Mouse (Mus musculus): Measurements from ENCODE around the gene Lrp2bp.

Lrp2bp gene

GRCm38 (mm10) chr8:46036217-46036616, 37.1 kb downstream of the Lrp2bp start:
- no peak for DNase-seq

GRCm38 (mm10) chr8:46039666-46040065, 40.6 kb downstream of the Lrp2bp start:
- DNase-seq, result no peak

GRCm38 (mm10) chr8:46040260-46040659, 41.2 kb downstream of the Lrp2bp start:
- DNase-seq, result no peak

- no peak for DNase-seq
Measured at GRCm38 (mm10) chr8:46072798-46073197, 73.7 kb downstream of the Lrp2bp start.

DNA sequence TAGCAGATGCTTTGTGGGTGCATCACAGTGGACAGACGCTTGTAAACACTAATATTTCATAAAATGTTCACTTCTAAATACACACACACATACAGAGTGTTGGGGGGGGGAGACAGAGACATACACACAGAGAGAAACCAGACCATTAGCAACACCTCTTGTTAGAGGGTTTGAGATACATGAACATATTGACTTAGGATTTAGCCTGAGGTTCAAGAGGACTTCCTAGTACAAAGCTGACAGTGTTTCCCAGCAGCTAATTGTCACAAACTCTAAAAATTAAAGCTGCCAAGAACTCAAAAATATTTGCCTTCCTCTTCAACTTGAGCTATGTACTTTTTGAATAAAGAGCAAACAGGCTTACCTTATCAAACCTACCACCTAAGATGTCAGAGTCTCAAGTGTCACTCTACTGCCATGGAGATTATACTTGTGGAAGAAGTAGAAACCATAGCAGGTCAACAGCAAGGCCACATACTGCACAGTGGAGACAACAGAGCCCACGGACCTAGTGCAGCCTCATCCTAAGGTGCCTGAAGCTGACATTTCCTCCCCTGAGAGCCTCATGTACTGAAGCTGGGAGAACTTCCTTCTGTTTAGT, 74.5 kb downstream of the Lrp2bp start:
- DNase-seq, result no peak

DNA sequence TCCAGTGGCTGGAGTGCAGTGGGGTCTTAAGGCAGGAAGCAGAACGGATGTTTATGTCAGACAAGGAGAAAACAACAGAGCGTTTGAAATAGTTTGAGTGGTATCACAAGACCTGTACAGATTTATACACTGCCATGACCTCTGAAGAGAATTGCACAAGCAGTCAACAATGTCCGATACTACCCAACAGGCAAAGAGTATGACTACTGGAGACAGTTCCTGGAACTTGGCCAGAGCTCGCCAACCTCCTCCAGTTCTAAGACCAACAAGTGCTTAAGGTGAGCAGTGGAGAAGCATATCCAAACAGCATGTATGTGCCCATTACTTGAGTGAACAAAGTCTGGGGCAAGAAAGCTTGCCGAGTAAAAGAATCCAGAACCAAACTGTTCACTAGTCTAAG, 76.1 kb downstream of the Lrp2bp start:
- no peak for DNase-seq

GRCm38 (mm10) chr8:46078866-46079265, 79.8 kb downstream of the Lrp2bp start:
- DNase-seq, result no peak

Data from B cell, adult 2 months (primary cell).